Mouse (Mus musculus) urinary bladder, postnatal 4 days (tissue): ENCODE data around the gene Zfp429.
"Not testable (repeated sequence)": the region's sequence is repeated elsewhere in the genome, so short reads cannot be mapped to it uniquely, and the experiment has no call there.

Experiments used
- DNase-seq, 2 experiments: peaks; one replicate each; pipeline ENCODE4 v3.0.0; 2021 to 2022; ENCODE audit warnings: low spot score in 2 of 2

The Zfp429 gene

DNA sequence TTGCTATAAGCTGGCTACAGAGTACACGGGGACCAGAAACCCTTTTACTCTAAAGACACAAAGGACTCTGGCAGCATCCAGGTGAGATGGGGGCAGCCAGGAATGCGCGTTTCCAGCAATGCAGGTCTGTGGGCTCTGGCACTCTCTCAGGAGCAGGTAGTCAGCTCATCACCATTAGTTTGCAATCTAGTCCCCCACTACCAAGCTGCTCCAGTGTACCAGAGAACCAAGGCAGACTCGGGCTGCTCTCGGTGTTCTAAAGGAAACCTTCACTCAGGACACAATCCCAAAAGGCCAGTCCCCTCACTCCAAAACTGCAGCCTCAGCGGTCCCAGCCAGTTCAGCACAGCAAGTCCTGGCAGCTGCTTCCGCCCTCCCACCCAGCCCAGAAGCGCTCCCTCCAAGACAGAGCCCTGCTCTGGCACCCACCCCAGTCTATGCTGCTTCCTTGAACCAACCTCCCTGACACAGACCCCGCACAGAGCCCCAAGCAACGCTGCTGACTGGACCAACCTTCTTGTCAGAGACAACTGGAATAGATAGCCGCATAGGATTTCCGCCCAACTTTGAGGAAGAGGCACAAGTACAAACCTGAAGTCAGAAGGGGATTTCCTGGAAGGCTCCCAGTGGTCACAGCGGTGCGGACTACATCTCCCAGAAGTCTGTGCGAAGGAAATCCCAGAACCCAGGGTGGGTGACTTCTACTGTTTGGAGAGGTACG is at the start of gene Zfp429:
Zfp429 (minus strand) TSS at position 637 of the 721 bp plus-strand sequence.
- DNase-seq, result peak in 1 of 2 experiments; percentile 58

GRCm38 (mm10) chr13:67437095-67437494 is 37.5 kb upstream of the Zfp429 start:
- not testable (repeated sequence) for DNase-seq

- DNase-seq, result no peak
These were observed 28.5 kb upstream of the Zfp429 start for GRCm38 (mm10) chr13:67428116-67428515.

DNA sequence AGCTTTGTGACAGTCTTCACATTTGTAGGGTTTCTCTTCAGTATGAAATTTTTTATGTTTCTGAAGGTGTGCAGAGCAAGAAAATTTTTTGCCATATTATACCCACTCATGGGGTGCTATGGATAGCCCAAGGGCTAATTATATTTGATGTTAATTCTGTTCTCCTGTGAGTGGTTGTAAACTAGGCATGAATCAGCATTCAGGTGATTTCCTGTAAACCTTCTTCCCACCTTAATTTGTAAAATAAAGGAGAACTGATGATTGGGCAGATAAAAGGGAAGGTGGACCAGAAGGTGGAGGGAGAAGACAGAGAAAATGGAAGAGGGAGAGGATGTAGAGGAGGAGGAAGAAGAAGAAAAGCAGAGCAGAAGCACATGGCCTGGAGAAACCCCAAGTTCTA is 26.1 kb upstream of the Zfp429 start:
- not testable (repeated sequence) for DNase-seq

GRCm38 (mm10) chr13:67422532-67422931 is 22.9 kb upstream of the Zfp429 start:
- not testable (repeated sequence) for DNase-seq

DNA sequence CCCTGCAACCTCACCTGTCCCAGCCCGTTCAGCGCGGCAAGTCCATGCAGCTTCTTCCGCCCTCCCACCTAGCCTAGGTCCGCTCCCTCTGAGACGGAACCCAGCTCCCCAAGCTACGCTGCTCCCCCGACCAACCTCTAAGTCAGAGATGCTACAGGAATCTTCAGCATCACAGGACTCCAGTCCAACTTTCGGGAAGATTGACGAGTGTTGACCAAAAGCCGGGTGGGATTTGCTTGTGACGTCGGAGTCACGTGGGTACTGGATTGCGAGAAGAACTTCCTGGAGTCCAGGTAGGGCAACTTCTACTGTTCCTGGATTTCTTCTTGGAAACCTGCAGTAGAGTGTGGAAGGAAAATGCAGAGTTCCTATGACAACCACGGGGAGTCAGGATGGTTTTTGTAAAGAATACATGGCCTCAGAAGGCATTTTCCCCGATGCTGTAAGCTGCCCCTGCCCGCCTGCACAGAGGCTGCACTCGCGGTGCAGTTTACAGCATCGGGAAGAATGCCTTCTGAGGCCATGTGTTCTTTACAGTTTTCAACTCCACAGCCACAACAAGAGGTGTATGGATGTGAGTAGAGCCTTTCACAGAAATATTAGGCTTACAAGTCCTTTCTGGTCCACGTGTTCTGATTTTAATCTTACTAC is 21.7 kb upstream of the Zfp429 start, which contains the start of gene Zfp459:
Zfp459 (minus strand) TSS at position 212 of the 651 bp plus-strand sequence.
- DNase-seq, result peak in 1 of 2 experiments; percentile 18

- DNase-seq, result no peak
These were observed 21.1 kb upstream of the Zfp429 start for GRCm38 (mm10) chr13:67420558-67421206.

GRCm38 (mm10) chr13:67416811-67417210 is 17.2 kb upstream of the Zfp429 start:
- no peak for DNase-seq

DNA sequence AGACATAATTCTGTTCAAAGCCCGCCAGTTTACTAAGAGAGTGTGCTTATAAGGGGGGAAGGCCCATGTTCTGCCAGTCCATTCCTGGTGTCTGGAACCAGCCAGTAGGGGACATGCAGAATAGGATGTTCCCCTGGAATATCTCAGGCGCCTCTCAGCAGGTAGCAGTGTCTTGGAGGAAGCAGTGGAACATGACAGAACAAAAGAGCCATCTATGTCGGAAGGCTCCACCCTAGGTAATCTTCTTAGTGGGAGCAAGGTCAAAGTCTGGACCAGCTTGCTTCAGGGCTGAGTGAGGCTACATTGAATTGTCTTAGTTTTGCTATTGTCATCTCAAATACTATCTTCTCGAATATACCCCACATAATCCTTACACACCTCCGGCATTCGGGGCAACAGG is 16.1 kb upstream of the Zfp429 start:
- no peak for DNase-seq

GRCm38 (mm10) chr13:67413634-67414033 is 14.0 kb upstream of the Zfp429 start:
- DNase-seq, result not testable (repeated sequence)

DNA sequence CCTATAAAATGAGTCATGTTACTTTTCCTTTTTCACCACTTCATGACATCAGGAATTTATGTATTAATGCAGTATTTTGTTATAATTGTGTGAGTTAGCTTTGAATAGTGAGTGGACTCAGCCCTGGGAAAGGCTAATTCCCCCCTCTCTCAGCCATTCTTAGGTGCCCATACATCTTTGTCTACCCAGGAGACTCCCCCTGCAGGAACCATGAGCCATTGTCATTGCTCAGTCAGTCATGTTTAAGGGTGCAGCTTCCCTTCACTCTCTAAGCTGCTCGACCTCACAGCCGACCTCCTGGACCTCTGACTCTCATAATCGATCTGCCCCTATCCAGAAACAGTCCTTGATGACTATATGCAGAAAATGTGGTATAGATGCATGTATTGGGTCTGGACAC is 23.4 kb downstream of the Zfp429 start:
- not testable (repeated sequence) for DNase-seq

- peak in 1 of 2 experiments; percentile 36 for DNase-seq
These were observed 24.3 kb downstream of the Zfp429 start, which contains the start of the genes Gm28041 and Zfp456 for GRCm38 (mm10) chr13:67375050-67375911. Gene Gm28041 (minus strand): TSS chr13:67375733. Gene Zfp456 (minus strand): TSS chr13:67375810.

- peak; percentile 74 to 84 for DNase-seq
These were observed 39.4 kb downstream of the Zfp429 start, which contains the start of the genes Gm28044 and Zfp953 for GRCm38 (mm10) chr13:67360131-67360744. Gene Gm28044 (minus strand): TSS chr13:67360536. Gene Zfp953 (minus strand): TSS chr13:67360605.

DNA sequence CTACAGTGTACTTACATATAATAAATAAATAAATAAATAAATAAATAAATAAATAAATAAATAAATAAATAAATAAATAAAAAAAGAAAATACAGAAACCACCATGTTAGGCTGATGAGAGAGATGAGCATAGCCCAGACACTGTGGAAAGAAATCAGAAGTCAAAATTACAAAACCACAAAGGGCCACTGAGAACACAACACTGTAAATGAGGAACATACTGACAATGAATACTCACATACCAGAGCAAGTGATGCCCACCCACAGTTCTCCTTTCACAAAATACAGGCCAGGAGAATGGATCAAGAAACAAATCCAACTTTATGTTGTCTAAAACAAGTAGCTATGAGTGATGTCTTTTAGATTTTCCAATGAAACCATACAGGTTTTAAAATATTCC is 47.8 kb downstream of the Zfp429 start:
- DNase-seq, result no peak

DNA sequence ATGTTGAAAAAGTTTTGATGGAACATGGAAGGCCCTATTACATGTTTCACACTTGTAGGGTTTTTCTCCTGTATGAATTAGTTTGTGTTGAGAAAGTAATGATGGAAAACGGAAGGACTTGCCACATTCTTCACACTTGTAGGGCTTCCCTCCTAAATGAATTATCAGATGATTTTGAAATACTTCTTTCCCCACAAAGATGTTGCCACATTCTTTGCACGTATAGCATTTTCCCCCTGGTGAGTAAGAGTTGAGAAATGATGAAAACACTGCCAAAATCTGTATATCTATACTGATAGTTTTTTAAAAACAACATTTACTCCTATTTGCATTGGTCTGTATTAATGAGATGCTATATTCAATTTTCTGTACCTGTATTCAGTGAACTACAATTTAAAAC is 56.2 kb downstream of the Zfp429 start:
- no peak for DNase-seq
